Mouse (Mus musculus) hindbrain, embryonic 11.5 days (tissue): Measurements from ENCODE around the gene Crls1. TPM values are rescaled to one million over a fixed set of nuclear protein-coding genes. Genes with fewer than 3 reads are reported as not detected.

Source experiments
- ATAC-seq: fragments of 200-750 bp; cut with Nextera tagmentation; 2 replicates; pipeline ENCODE4 v1.8.0; 2017; ENCODE audit warnings: mild to moderate bottlenecking, moderate TSS enrichment, moderate library complexity; ENCODE audit not compliant: low FRiP score
- DNase-seq: peaks from one replicate; pipeline ENCODE4 v3.0.0-alpha.2; 2015; ENCODE audit warnings: low spot score
- H3K27ac ChIP-seq: fragments of 300-500 bp; sonication (generic); 2 replicates; pipeline ENCODE4 v1.5.1; 2014; ENCODE audit warnings: mild to moderate bottlenecking, low read depth, low read length
- H3K27me3 ChIP-seq: fragments of 300-500 bp; sonication (generic); 2 replicates; pipeline ENCODE4 v1.6.1; 2014; ENCODE audit warnings: mild to moderate bottlenecking, low read length, moderate library complexity, mixed read lengths; ENCODE audit not compliant: control insufficient read depth, insufficient read depth
- H3K36me3 ChIP-seq: fragments of 300-500 bp; sonication (generic); 2 replicates; pipeline ENCODE4 v1.6.1; 2014; ENCODE audit warnings: mild to moderate bottlenecking, low read length, moderate library complexity, mixed read lengths; ENCODE audit not compliant: control insufficient read depth, insufficient read depth
- H3K4me1 ChIP-seq: fragments of 300-500 bp; sonication (generic); replicated peaks from 2 replicates; pipeline ENCODE4 v1.6.1; 2014; ENCODE audit warnings: low read length, mixed read lengths; ENCODE audit not compliant: control insufficient read depth, insufficient read depth
- H3K4me2 ChIP-seq: fragments of 300-500 bp; sonication (generic); replicated peaks from 2 replicates; pipeline ENCODE4 v1.6.1; 2014; ENCODE audit warnings: mild to moderate bottlenecking, low read depth, low read length
- H3K4me3 ChIP-seq: fragments of 300-500 bp; sonication (generic); 2 replicates; pipeline ENCODE4 v1.5.1; 2014; ENCODE audit warnings: low read depth, low read length
- H3K9ac ChIP-seq: fragments of 300-500 bp; sonication (generic); 2 replicates; pipeline ENCODE4 v1.6.1; 2014; ENCODE audit warnings: low read depth, low read length
- H3K9me3 ChIP-seq: fragments of 300-500 bp; sonication (generic); 2 replicates; pipeline ENCODE4 v1.6.1; 2016; ENCODE audit warnings: low read length; ENCODE audit not compliant: control insufficient read depth
- WGBS: fragments of 180-500 bp; shearing (Covaris S2); extraction: QIAGEN DNeasy Blood & Tissue Kit; methylation state at CpG from one replicate; pipeline ENCODE4 v1.1.7; 2014; 5-methylcytosine and 5-hydroxymethylcytosine counted together
- polyA plus RNA-seq: library from polyadenylated mRNA; unstranded; fragments of >200 nt; fragmentation: Nextera tagmentation; extraction: Ambion mirVana; gene quantifications from 2 replicates; pipeline ENCODE4 v1.2.1, GENCODE M21; 2014

Gene Crls1
- polyA plus RNA-seq, 1 experiment from 2014 or later, result 11.5 TPM

GRCm38 (mm10) chr2:132856333-132856732 is 9.9 kb downstream of the Crls1 start:
- H3K4me2 ChIP-seq, result no peak overlapping the region
- H3K4me1 ChIP-seq, result no peaks in the 10 kb centered on the region
- no peak overlapping the region for H3K4me3 ChIP-seq
- 89% methylated on average over 5 of the region's 5 CpGs for WGBS
- no peaks in the 10 kb centered on the region for H3K9me3 ChIP-seq
- no peak overlapping the region for H3K27ac ChIP-seq
- no peak for DNase-seq
- no peak overlapping the region for H3K9ac ChIP-seq
- no peaks in the 10 kb centered on the region for H3K27me3 ChIP-seq
- no peak for ATAC-seq
- H3K36me3 ChIP-seq, result no peaks in the 10 kb centered on the region

GRCm38 (mm10) chr2:132860435-132860834 is 14.0 kb downstream of the Crls1 start:
- DNase-seq, result no peak
- no peak for ATAC-seq
- H3K9ac ChIP-seq, result no peak overlapping the region

GRCm38 (mm10) chr2:132861456-132861855 is 15.0 kb downstream of the Crls1 start:
- Histone ChIP-seq H3K9ac (no peak overlapping the region), H3K9me3 (no peaks in the 10 kb centered on the region), H3K4me2 (no peak overlapping the region), H3K36me3 (peaks cover 2% of the 10 kb centered on the region; the same call in 1 of the 2 replicates), H3K4me3 (no peak overlapping the region), H3K4me1 (no peaks in the 10 kb centered on the region), H3K27me3 (no peaks in the 10 kb centered on the region), H3K27ac (no peak overlapping the region)
- WGBS, result 98% methylated on average over 2 of the region's 2 CpGs
- ATAC-seq (no peak), DNase-seq (no peak)

More at GRCm38 (mm10) chr2:132860435-132860834, 14.0 kb downstream of the Crls1 start:
- no peak overlapping the region for H3K27ac ChIP-seq
- H3K4me2 ChIP-seq, result no peak overlapping the region
- H3K4me3 ChIP-seq, result no peak overlapping the region
- peaks cover 2% of the 10 kb centered on the region; the same call in 1 of the 2 replicates for H3K36me3 ChIP-seq
- no peaks in the 10 kb centered on the region for H3K9me3 ChIP-seq
- H3K4me1 ChIP-seq, result no peaks in the 10 kb centered on the region
- no peaks in the 10 kb centered on the region for H3K27me3 ChIP-seq

GRCm38 (mm10) chr2:132863325-132863724 is 16.9 kb downstream of the Crls1 start:
- Histone ChIP-seq H3K4me1 (no peaks in the 10 kb centered on the region), H3K36me3 (peaks cover 2% of the 10 kb centered on the region; the same call in 1 of the 2 replicates), H3K27ac (no peak overlapping the region), H3K27me3 (no peaks in the 10 kb centered on the region), H3K9me3 (no peaks in the 10 kb centered on the region), H3K4me2 (no peak overlapping the region), H3K4me3 (no peak overlapping the region), H3K9ac (no peak overlapping the region)
- ATAC-seq (no peak), DNase-seq (no peak)
- 94% methylated on average over 2 of the region's 2 CpGs for WGBS

- ATAC-seq (no peak), DNase-seq (no peak)
- Histone ChIP-seq H3K27ac (no peak overlapping the region), H3K27me3 (no peaks in the 10 kb centered on the region), H3K9ac (no peak overlapping the region), H3K4me2 (no peak overlapping the region), H3K4me3 (no peak overlapping the region), H3K4me1 (no peaks in the 10 kb centered on the region), H3K36me3 (peaks cover 2% of the 10 kb centered on the region; the same call in 1 of the 2 replicates), H3K9me3 (no peaks in the 10 kb centered on the region)
- 81% methylated on average over 5 of the region's 5 CpGs for WGBS
Observed at GRCm38 (mm10) chr2:132867521-132867920, 21.1 kb downstream of the Crls1 start.

GRCm38 (mm10) chr2:132869682-132870081 is 23.2 kb downstream of the Crls1 start:
- 89% methylated on average over 5 of the region's 5 CpGs for WGBS
- H3K9ac ChIP-seq, result no peak overlapping the region
- ATAC-seq, result no peak

GRCm38 (mm10) chr2:132870286-132870685 is 23.8 kb downstream of the Crls1 start:
- H3K4me2 ChIP-seq, result no peak overlapping the region

More at GRCm38 (mm10) chr2:132869682-132870081, 23.2 kb downstream of the Crls1 start:
- no peaks in the 10 kb centered on the region for H3K27me3 ChIP-seq
- H3K4me2 ChIP-seq, result no peak overlapping the region
- peaks cover 2% of the 10 kb centered on the region; the same call in 1 of the 2 replicates for H3K36me3 ChIP-seq
- no peak overlapping the region for H3K4me3 ChIP-seq
- no peak for DNase-seq
- H3K9me3 ChIP-seq, result no peaks in the 10 kb centered on the region
- H3K4me1 ChIP-seq, result no peaks in the 10 kb centered on the region
- no peak overlapping the region for H3K27ac ChIP-seq

GRCm38 (mm10) chr2:132871663-132872062 is 25.2 kb downstream of the Crls1 start:
- no peak for ATAC-seq
- Histone ChIP-seq H3K4me1 (no peaks in the 10 kb centered on the region), H3K9me3 (no peaks in the 10 kb centered on the region), H3K9ac (no peak overlapping the region), H3K27ac (no peak overlapping the region), H3K27me3 (no peaks in the 10 kb centered on the region), H3K4me3 (no peak overlapping the region), H3K4me2 (no peak overlapping the region), H3K36me3 (no peaks in the 10 kb centered on the region)
- no peak for DNase-seq
- WGBS, result 79% methylated on average over 3 of the region's 3 CpGs

More at GRCm38 (mm10) chr2:132870286-132870685, 23.8 kb downstream of the Crls1 start:
- DNase-seq (no peak), ATAC-seq (no peak)
- Histone ChIP-seq H3K9ac (no peak overlapping the region), H3K9me3 (no peaks in the 10 kb centered on the region), H3K36me3 (no peaks in the 10 kb centered on the region), H3K27me3 (no peaks in the 10 kb centered on the region), H3K4me1 (no peaks in the 10 kb centered on the region), H3K27ac (no peak overlapping the region), H3K4me3 (no peak overlapping the region)
- 91% methylated on average over 4 of the region's 4 CpGs for WGBS

GRCm38 (mm10) chr2:132873657-132874326 is 27.3 kb downstream of the Crls1 start:
- 87% methylated on average over 10 of the region's 10 CpGs for WGBS
- no peak overlapping the region for H3K9ac ChIP-seq
- H3K4me1 ChIP-seq, result no peaks in the 10 kb centered on the region
- no peak overlapping the region for H3K4me2 ChIP-seq
- no peaks in the 10 kb centered on the region for H3K36me3 ChIP-seq
- no peaks in the 10 kb centered on the region for H3K9me3 ChIP-seq
- ATAC-seq (no peak), DNase-seq (no peak)
- H3K4me3 ChIP-seq, result no peak overlapping the region
- peaks cover 7% of the 10 kb centered on the region for H3K27me3 ChIP-seq
- H3K27ac ChIP-seq, result no peak overlapping the region
